Mouse (Mus musculus) embryonic facial prominence, embryonic 14.5 days (tissue): ENCODE data around the gene Adi1. TPM values are rescaled to one million over a fixed set of nuclear protein-coding genes. Genes with fewer than 3 reads are reported as not detected.

Experiments used
- ATAC-seq: fragments of 200-750 bp; cut with Nextera tagmentation; 2 replicates; pipeline ENCODE4 v1.8.0; 2017; ENCODE audit warnings: low read depth, moderate number of reproducible peaks, moderate TSS enrichment
- DNase-seq: peaks from one replicate; pipeline ENCODE4 v3.0.0-alpha.2; 2015; ENCODE audit warnings: low spot score
- H3K27ac ChIP-seq: fragments of 300-500 bp; sonication (generic); replicated peaks from 2 replicates; pipeline ENCODE4 v1.5.1; 2014; ENCODE audit warnings: low read depth, mild to moderate bottlenecking, low read length, moderate library complexity
- H3K27me3 ChIP-seq: fragments of 300-500 bp; sonication (generic); replicated peaks from 2 replicates; pipeline ENCODE4 v1.6.1; 2014; ENCODE audit warnings: low read length; ENCODE audit not compliant: control insufficient read depth, insufficient read depth
- H3K36me3 ChIP-seq: fragments of 300-500 bp; sonication (generic); 2 replicates; pipeline ENCODE4 v1.6.1; 2014; ENCODE audit warnings: low read length, mixed read lengths; ENCODE audit not compliant: control insufficient read depth, insufficient read depth
- H3K4me1 ChIP-seq: fragments of 300-500 bp; sonication (generic); 2 replicates; pipeline ENCODE4 v1.6.1; 2014; ENCODE audit warnings: antibody characterized with exemption, low read length; ENCODE audit not compliant: control insufficient read depth, insufficient read depth
- H3K4me2 ChIP-seq: fragments of 300-500 bp; sonication (generic); 2 replicates; pipeline ENCODE4 v1.6.1; 2014; ENCODE audit warnings: low read depth, mild to moderate bottlenecking, low read length, moderate library complexity, mixed read lengths
- H3K4me3 ChIP-seq: fragments of 300-500 bp; sonication (generic); 2 replicates; pipeline ENCODE4 v1.5.1; 2014; ENCODE audit warnings: low read depth, mild to moderate bottlenecking, low read length
- H3K9ac ChIP-seq: fragments of 300-500 bp; sonication (generic); 2 replicates; pipeline ENCODE4 v1.6.1; 2014; ENCODE audit warnings: low read depth, mild to moderate bottlenecking, low read length, moderate library complexity, mixed read lengths
- H3K9me3 ChIP-seq: fragments of 300-500 bp; sonication (generic); 2 replicates; pipeline ENCODE4 v1.6.1; 2016; ENCODE audit warnings: low read length; ENCODE audit not compliant: control insufficient read depth
- WGBS: fragments of 180-500 bp; shearing (Covaris S2); extraction: QIAGEN DNeasy Blood & Tissue Kit; methylation state at CpG from one replicate; pipeline ENCODE4 v1.1.7; 2014; 5-methylcytosine and 5-hydroxymethylcytosine counted together
- polyA plus RNA-seq: library from polyadenylated mRNA; unstranded; fragments of >200 nt; fragmentation: Nextera tagmentation; extraction: Ambion mirVana; gene quantifications from 2 replicates; pipeline ENCODE4 v1.2.1, GENCODE M21; 2014

The Adi1 gene
- polyA plus RNA-seq, 1 experiment from 2014 or later: 57.5 TPM

DNA sequence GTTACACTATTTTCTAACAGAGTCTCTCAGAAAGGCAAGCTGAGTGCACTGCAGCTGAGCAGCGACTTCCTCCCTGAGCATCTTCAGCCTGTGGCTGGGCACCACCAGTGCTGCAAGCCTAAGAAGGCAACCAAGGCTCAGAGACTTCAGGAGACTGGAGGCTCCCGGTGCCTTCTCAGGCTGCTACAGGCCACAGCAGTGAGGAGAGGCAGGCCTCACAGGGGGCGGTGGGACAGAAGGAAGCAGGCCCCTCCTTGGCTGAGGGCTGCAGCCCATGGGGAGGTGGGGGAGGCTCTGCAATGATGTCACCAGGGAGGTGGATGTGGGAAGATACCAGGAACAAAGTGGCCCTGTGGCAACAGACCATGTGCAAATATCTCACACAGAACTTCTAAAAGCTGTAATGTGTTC lies 25.1 kb downstream of the Adi1 start:
- Histone ChIP-seq H3K4me3 (no peak overlapping the region), H3K9ac (no peak overlapping the region), H3K9me3 (no peaks in the 10 kb centered on the region), H3K27me3 (no peaks in the 10 kb centered on the region), H3K27ac (peak overlapping the region; percentile 57), H3K4me1 (no peaks in the 10 kb centered on the region), H3K4me2 (no peak overlapping the region), H3K36me3 (peaks cover 24% of the 10 kb centered on the region; the same call in 1 of the 2 replicates)
- WGBS: 31% methylated on average over 3 of the region's 3 CpGs
- ATAC-seq (peak; percentile 10; the same call in 1 of the 2 replicates), DNase-seq (no peak)

DNA sequence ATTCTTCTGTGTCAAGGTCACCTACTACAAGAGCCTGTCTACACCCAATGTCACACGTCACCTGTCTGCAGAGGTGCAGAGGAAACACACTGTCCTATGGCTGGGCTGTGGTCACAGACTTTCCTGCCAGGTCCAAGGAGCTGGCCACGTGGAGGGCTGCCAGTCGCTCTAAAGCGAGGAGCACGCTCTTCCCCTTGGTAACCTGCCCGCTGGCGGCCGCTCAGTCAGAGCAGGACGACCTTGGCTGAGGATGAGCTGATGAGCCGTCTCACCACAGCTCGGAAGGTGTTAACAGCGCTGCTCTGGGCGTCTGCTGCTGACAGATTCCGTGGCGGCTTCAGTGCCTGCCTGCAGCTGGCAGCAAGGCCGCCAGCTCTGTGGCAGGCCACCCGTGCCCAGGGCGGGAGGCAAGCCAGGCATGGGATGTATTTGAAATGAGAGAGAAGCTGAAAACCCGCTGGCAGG lies 25.6 kb downstream of the Adi1 start:
- H3K27me3 ChIP-seq: no peaks in the 10 kb centered on the region
- peak overlapping the region; percentile 57; the same call in 1 of the 2 replicates for H3K27ac ChIP-seq
- H3K36me3 ChIP-seq: peaks cover 19% of the 10 kb centered on the region; the same call in 1 of the 2 replicates
- H3K9me3 ChIP-seq: no peaks in the 10 kb centered on the region
- no peak overlapping the region for H3K4me2 ChIP-seq
- ATAC-seq (0 out of 2 replicates have a peak, but pooled peaks have one; percentile 8), DNase-seq (no peak)
- WGBS: 76% methylated on average over 19 of the region's 19 CpGs
- H3K4me1 ChIP-seq: no peaks in the 10 kb centered on the region
- H3K4me3 ChIP-seq: no peak overlapping the region
- H3K9ac ChIP-seq: no peak overlapping the region

DNA sequence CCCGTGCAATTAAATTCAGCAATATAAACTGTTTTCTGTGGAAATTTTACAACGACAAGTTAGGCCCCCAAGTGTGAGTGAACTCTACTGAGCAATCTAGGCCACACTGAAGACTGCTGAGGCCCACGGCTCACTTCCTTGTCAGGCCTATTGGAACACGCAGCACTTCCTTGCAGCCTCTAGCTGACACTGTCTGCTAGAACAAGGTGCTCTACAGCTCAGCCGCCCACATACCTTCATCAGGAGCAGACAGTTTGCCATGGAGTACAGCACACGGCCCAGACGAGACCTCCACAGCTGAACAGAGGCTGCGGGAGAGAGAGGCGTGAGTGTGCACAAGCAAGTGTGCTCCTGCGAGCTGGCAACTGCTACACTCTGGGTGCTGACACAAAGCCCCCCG lies 26.3 kb downstream of the Adi1 start:
- no peak overlapping the region for H3K27ac ChIP-seq
- H3K9ac ChIP-seq: no peak overlapping the region
- H3K4me1 ChIP-seq: no peaks in the 10 kb centered on the region
- WGBS: 83% methylated on average over 9 of the region's 11 CpGs
- no peak for ATAC-seq
- H3K4me3 ChIP-seq: no peak overlapping the region
- H3K4me2 ChIP-seq: no peak overlapping the region
- H3K36me3 ChIP-seq: peaks cover 17% of the 10 kb centered on the region; the same call in 1 of the 2 replicates
- DNase-seq: no peak
- H3K27me3 ChIP-seq: no peaks in the 10 kb centered on the region
- no peaks in the 10 kb centered on the region for H3K9me3 ChIP-seq

DNA sequence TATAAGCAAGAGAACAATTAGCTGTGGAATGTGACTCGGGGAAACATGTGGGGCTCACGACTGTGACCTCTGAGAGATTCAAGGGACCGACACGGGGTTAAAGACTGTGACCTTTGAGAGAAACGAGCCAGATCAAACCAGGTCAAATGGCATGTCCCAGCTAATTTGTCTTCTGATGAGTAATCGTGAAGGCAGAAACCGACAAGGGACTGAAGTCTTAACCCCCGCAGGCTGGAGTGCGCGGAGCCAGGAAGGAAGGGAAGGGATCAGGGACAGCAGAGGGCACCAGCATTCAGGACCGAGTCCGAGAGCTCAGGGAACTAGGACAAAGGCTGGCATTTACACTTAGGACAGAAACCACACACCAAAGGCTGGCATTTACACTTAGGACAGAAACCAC lies 29.4 kb downstream of the Adi1 start:
- H3K36me3 ChIP-seq: peaks cover 28% of the 10 kb centered on the region; the same call in 1 of the 2 replicates
- no peak overlapping the region for H3K9ac ChIP-seq
- no peak for ATAC-seq
- H3K27me3 ChIP-seq: no peaks in the 10 kb centered on the region
- no peaks in the 10 kb centered on the region for H3K9me3 ChIP-seq
- H3K4me3 ChIP-seq: no peak overlapping the region
- H3K27ac ChIP-seq: no peak overlapping the region
- H3K4me1 ChIP-seq: no peaks in the 10 kb centered on the region
- H3K4me2 ChIP-seq: no peak overlapping the region
- no peak for DNase-seq
- 11% methylated on average over 12 of the region's 12 CpGs for WGBS

DNA sequence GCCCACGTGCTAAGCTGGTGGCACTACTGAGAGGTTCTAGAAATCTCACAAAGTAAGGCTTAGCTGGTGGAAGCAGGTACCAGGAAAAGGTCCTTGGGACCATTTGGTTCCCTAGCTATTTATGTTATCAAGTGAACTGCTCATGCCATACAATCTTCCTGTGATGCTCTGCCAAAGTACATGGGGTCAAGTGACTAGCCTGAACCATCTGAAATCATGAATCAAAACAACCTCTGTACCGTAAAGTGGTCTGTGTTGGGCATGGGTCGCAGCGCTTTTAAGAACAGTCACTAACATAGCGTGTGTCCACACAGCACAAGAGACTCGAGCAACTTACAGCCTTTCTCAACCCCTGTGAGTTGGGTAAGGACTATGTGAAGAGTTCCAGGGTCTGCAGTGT lies 30.2 kb downstream of the Adi1 start:
- Histone ChIP-seq H3K36me3 (peaks cover 36% of the 10 kb centered on the region; the same call in 1 of the 2 replicates), H3K27me3 (no peaks in the 10 kb centered on the region), H3K4me2 (no peak overlapping the region), H3K9me3 (no peaks in the 10 kb centered on the region), H3K4me1 (no peaks in the 10 kb centered on the region), H3K9ac (no peak overlapping the region), H3K27ac (no peak overlapping the region), H3K4me3 (no peak overlapping the region)
- no peak for ATAC-seq
- 79% methylated on average over 6 of the region's 6 CpGs for WGBS
- no peak for DNase-seq

DNA sequence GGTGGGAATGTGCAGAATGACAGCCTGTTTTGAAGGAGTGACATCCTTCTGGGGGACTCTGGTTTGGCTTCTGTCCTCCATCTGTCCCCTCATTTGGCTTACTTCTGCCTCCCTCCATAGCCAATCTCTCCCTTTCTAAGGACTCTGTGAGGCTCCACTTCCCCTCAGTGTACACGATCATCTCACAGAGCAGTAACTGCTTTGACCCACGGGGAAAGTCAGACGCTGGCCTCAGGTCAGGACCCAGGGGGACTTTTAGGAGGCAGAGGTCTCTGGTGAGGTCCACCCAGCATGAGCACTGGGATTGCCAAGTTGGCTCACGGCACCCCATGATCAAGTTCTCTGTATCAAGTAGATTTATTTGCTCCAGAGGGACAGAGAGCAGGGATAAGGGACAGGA lies 33.1 kb downstream of the Adi1 start:
- ATAC-seq: no peak
- WGBS: 81% methylated on average over 4 of the region's 4 CpGs
- peaks cover 46% of the 10 kb centered on the region for H3K36me3 ChIP-seq

DNA sequence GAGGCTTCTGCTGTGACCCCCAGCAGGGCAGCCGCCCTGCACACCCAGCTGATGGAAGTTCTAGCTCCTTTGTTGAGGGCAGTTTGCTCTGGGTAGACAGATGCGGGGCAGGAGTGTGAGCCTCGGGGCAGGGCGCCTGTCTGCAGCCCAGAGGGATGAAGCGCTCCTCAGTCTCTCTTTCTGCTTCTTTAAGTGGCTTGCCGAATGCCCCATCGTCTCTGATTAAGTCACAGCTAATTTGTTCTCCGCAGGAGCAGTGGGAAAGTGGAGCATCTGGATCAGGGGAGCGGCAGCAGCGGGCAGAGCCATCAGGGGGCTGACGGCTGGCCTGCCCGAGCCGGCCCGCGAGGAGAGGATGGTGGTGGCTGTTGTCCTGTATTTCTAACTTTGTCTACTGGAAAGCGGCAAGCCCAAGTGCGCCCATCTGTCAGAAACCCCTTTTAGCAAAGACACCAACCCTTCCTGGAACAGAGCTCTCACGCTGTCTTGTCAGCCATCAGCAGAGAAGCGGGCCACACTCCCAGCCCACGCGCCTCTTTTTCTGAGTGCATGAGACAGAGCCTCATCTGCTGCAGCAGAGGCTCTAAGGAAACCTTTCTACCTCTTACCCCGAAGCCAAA lies 35.6 kb downstream of the Adi1 start:
- H3K27me3 ChIP-seq: no peaks in the 10 kb centered on the region
- no peak overlapping the region for H3K4me2 ChIP-seq
- peak; percentile 26; the same call in 1 of the 2 replicates for ATAC-seq
- H3K4me3 ChIP-seq: no peak overlapping the region
- no peak overlapping the region for H3K9ac ChIP-seq
- no peaks in the 10 kb centered on the region for H3K9me3 ChIP-seq
- H3K27ac ChIP-seq: no peak overlapping the region
- no peaks in the 10 kb centered on the region for H3K4me1 ChIP-seq
- H3K36me3 ChIP-seq: peaks cover 51% of the 10 kb centered on the region
- 68% methylated on average over 21 of the region's 22 CpGs for WGBS
- DNase-seq: no peak

More for the DNA sequence above, 33.1 kb downstream of the Adi1 start:
- Histone ChIP-seq H3K9me3 (no peaks in the 10 kb centered on the region), H3K27me3 (no peaks in the 10 kb centered on the region), H3K4me3 (no peak overlapping the region), H3K4me2 (no peak overlapping the region), H3K27ac (no peak overlapping the region), H3K4me1 (no peaks in the 10 kb centered on the region), H3K9ac (no peak overlapping the region)
- no peak for DNase-seq

DNA sequence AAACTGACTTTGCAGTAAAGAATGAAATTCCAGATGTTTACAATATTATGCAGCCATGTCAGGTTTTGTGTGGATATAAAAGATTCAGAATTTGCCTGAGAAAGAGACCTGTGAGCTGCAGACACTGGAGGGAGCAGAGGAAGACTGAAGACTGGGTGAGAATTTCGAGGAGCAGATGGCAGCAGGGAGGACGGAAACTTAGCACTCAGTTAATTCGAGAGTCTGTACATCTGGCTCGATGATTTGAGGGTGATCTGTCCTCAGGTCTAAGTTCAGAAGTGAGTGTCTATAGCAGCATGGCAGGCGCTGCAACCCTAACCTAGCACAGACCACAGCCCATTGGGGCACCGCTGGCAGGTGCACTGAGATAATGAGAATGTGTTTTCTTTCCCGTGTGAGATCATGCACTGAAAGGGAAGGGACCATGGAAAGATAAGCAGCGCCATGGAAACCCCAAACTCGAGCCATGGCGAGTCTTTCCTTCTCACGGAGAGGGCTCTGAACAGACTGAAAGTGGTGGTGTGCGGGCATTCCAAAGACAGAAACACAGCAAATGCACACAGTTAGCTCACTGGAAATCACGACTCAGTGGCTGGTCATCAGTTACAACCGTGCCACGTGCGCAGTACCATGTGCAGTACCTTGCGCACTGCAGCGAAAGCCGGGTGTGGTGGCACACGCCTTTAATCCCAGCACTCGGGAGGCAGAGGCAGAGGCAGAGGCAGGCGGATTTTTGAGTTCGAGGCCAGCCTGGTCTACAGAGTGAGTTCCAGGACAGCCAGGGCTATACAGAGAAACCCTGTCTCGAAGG lies 40.0 kb downstream of the Adi1 start:
- H3K36me3 ChIP-seq: peaks cover 49% of the 10 kb centered on the region
- no peak for ATAC-seq
- H3K9me3 ChIP-seq: no peaks in the 10 kb centered on the region
- H3K9ac ChIP-seq: no peak overlapping the region
- no peaks in the 10 kb centered on the region for H3K27me3 ChIP-seq
- no peak overlapping the region for H3K27ac ChIP-seq
- no peak overlapping the region for H3K4me3 ChIP-seq
- no peaks in the 10 kb centered on the region for H3K4me1 ChIP-seq
- WGBS: 90% methylated on average over 24 of the region's 24 CpGs
- no peak overlapping the region for H3K4me2 ChIP-seq
- no peak for DNase-seq
